Mouse (Mus musculus): ENCODE results near the gene Cntnap1. TPM values are rescaled to one million over a fixed set of nuclear protein-coding genes. Genes with fewer than 3 reads are reported as not detected.
A peak's percentile ranks its signal among the peaks of the same experiment; 100 is the strongest.

Gene Cntnap1
- polyA plus RNA-seq, 1 experiment from 2014 or later: 0.36 TPM

DNA sequence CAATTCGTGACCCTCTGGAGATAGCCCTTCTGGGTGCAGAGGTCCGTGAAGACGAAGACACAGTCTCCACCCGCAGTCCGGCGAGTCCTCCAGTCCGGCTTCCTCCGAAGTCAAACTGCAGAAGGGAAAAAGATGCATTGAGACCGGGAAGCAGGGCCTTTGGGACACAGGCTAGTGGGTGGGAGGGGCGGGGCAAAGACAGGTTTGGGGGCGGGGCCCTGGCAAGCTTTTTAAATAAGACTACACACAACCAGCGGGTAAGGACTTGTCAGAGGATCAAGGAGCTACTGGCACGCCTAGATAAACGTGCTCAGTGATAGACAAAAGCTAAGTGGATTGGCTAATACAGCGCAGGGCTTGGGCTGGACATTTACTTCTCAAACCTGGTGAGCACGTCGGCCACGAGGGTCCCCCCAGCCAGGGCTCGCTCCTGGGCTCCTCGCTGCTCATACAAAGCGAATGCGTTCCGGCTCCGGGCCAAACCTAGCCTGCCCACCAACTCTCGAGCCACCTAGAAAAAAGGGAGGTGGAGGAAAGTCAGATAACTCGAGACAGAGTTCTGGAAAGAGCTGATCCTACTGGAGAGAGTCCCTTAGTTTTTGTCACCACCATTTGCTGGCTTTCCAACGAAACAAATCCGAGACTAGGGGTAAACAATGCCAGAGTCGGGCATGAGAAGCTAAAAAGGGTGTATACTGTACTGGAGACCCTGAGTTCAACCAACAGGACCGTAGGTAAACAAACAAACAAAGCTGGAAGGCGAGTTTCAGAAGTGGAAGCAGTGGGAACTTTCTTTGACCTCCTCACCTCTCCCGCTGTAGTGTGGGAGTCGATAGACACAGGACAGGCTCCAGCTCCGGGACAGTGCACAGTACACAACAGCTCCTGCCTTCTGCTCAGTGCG lies 5.4 kb upstream of the Cntnap1 start:
- WGBS: 12% methylated on average over 35 of the region's 35 CpGs
- Histone ChIP-seq H3K27ac (no peak overlapping the region), H3K4me3 (peak overlapping the region; percentile 30), H3K9me3 (replicated peaks) (no peaks in the 10 kb centered on the region), H3K9ac (0 out of 2 replicates have a peak overlapping the region, but pooled peaks have one; percentile 17), H3K27me3 (peaks cover 86% of the 10 kb centered on the region), H3K4me1 (peaks cover 25% of the 10 kb centered on the region), H3K36me3 (ENCODE audit: poor library complexity, severe bottlenecking) (peaks cover 38% of the 10 kb centered on the region), H3K4me2 (peak overlapping the region; percentile 54; the same call in 1 of the 2 replicates)
- ATAC-seq: no peak

DNA sequence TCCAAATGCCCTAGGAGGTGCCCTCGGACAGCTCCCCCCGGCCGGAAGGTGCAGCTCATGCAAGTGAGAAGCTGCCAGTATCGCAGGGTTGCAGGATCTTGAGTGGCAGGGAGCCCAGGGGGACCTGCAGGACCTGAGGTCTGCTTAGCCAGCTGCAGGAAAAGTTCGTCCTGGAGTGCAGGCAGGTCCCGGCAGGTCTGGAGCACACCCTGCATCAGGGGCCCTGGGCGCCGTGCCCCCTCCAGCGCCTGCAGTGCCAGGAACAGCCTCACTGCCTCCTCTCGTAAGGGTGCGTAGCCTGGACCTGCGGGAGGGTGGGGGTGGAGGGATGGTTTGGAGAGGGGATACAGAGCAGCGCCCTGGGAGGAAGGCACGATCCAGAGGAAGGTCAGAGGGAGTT lies 4.0 kb upstream of the Cntnap1 start:
- H3K36me3 ChIP-seq (ENCODE audit: poor library complexity, severe bottlenecking): peaks cover 36% of the 10 kb centered on the region
- peaks cover 94% of the 10 kb centered on the region for H3K27me3 ChIP-seq
- no peak for ATAC-seq
- H3K4me3 ChIP-seq: no peak overlapping the region
- H3K9ac ChIP-seq: no peak overlapping the region
- no peak overlapping the region for H3K4me2 ChIP-seq
- H3K4me1 ChIP-seq: peaks cover 33% of the 10 kb centered on the region
- H3K9me3 ChIP-seq (replicated peaks): no peaks in the 10 kb centered on the region
- H3K27ac ChIP-seq: no peak overlapping the region
- 37% methylated on average over 14 of the region's 14 CpGs for WGBS

DNA sequence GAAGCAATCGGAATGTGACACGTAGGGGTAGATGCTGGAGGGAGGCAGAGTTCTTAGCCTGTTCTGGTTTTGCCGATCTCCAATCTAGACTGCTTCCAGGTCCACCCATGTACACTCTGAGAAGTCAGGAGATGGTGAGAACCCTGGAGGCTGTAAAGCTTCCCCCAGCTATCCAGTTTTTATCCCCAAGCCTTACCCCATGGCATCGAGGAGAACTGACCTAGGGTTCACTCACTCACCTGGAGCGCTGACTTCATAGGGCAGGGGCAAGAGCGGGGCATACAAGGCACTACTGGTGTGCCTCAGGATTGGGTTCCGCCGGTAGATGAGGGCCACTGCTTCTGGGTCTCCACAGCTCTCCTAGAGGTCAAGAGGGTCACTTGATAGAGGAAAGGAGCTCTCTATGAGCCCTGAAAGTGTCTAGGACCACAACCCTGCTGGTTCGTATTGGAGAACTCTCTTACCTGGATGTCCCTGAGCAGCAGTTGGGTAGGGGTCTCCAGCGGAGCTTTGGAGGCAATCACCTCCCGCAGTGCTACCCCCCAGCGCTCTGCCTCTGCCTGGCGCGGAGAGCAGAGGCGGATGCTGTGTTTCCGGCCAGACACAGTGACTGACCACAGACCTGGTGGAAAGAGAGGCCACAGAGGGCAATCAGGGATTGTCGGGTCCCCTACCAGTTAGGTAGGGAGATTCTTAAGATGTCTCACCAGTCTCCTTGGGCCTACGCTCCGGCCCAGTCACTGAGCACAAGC lies 2.9 kb upstream of the Cntnap1 start:
- ATAC-seq: no peak
- Histone ChIP-seq H3K27ac (no peak overlapping the region), H3K9me3 (replicated peaks) (no peaks in the 10 kb centered on the region), H3K27me3 (peaks cover 84% of the 10 kb centered on the region), H3K36me3 (ENCODE audit: poor library complexity, severe bottlenecking) (peaks cover 26% of the 10 kb centered on the region), H3K4me1 (peaks cover 41% of the 10 kb centered on the region), H3K4me3 (no peak overlapping the region), H3K4me2 (no peak overlapping the region), H3K9ac (no peak overlapping the region)
- 40% methylated on average over 19 of the region's 19 CpGs for WGBS

DNA sequence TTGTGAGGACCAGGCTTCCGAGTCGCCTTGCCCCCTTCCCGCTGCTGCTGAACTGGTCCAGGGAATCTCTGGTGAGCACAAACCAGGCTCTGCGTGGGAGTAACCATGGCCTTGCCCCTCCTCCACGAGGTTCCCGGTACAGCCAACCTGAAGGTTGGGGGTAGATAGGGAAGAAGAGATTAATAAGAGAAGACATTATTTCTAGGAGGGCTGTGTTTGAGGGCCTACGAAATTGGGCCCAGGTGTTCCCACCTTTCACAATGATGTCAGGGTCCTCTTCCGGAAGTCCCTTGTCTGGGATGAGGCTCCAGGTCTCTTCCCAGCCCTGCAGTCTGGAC lies 2.4 kb upstream of the Cntnap1 start:
- H3K27ac ChIP-seq: no peak overlapping the region
- H3K4me2 ChIP-seq: no peak overlapping the region
- WGBS: 38% methylated on average over 8 of the region's 8 CpGs
- peaks cover 45% of the 10 kb centered on the region for H3K4me1 ChIP-seq
- H3K9me3 ChIP-seq (replicated peaks): no peaks in the 10 kb centered on the region
- no peak for ATAC-seq
- peaks cover 80% of the 10 kb centered on the region for H3K27me3 ChIP-seq
- H3K36me3 ChIP-seq (ENCODE audit: poor library complexity, severe bottlenecking): peaks cover 25% of the 10 kb centered on the region
- H3K4me3 ChIP-seq: no peak overlapping the region
- H3K9ac ChIP-seq: no peak overlapping the region

DNA sequence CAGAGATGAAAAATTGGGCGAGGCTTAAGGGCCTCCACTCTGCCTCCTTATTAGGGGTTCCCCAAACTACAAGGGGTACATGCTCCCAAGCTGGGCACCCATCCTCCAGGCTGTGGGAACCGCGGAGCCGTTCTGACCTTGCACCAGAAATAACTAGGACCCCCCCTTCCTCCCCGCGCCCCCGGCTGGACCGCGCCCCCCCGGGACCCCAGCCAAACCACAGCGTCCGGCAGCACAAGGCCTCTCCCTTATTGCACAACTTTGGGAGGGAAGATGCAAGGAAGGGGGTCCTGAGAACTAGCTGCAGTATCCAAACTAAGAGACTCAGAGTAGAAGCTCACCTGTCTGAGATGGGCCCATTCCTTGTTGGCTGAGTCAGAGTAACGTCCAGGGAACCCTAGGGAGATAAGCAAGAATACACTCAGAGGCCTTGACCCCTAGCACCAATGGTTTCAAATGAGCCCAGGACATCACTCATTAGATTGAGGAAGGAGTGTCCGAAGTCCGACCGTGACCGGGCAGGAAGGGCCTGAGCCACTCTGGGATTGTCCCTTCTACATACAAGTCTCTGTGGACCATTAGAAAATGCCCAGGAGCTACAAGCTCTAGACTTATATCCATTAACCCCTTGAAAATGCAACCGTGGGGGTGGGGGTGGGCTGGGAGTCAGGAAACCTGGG lies 1.9 kb upstream of the Cntnap1 start:
- 60% methylated on average over 18 of the region's 18 CpGs for WGBS
- Histone ChIP-seq H3K4me2 (no peak overlapping the region), H3K4me3 (no peak overlapping the region), H3K9me3 (replicated peaks) (no peaks in the 10 kb centered on the region), H3K4me1 (peaks cover 50% of the 10 kb centered on the region), H3K9ac (no peak overlapping the region), H3K27ac (no peak overlapping the region), H3K36me3 (ENCODE audit: poor library complexity, severe bottlenecking) (peaks cover 20% of the 10 kb centered on the region), H3K27me3 (peaks cover 80% of the 10 kb centered on the region)
- no peak for ATAC-seq

DNA sequence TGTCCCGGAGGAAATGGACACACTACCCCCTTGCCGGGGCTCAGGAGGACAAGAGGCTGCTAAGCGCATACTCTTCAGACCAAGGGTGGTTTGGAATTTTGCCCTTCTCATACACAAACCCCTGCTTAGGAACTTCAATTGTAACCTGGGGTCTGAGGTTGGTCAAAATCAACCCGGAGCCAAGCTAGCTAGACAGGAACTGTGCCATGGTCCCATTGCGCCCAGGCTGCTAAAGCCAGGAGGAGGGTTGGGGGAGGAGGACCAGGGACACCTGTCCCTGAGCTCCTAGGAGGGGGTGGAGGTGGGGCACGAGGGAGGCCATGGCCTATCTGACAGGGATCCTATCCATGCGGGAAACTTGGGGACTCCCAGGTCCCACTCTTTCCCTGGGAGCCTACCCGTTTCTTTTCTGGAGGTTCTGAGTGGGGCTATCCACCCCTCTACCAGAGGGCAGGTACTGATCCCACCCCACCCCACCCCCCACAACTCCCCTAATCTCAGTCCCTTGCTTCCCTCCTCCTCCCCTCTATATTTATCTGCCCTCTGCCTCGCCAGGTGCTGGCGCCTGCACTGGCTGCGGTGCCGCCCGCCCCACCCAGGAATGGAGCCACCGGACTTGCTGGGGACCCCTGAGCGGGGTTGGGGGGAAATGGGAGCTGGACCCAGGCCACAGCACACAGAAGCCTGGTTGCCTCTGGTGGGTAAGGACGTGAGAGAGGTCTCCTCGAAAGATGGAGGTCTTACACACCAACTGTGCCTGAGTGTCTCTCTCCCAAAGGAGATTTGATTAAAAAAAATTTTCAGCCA lies 819 bp upstream of the Cntnap1 start:
- 15% methylated on average over 16 of the region's 17 CpGs for WGBS
- Histone ChIP-seq H3K9ac (peak overlapping the region; percentile 77), H3K4me3 (peak overlapping the region; percentile 69), H3K36me3 (ENCODE audit: poor library complexity, severe bottlenecking) (peaks cover 17% of the 10 kb centered on the region), H3K4me2 (peak overlapping the region; percentile 83), H3K9me3 (replicated peaks) (no peaks in the 10 kb centered on the region), H3K4me1 (peaks cover 52% of the 10 kb centered on the region), H3K27ac (no peak overlapping the region), H3K27me3 (peaks cover 78% of the 10 kb centered on the region)
- no peak for ATAC-seq

DNA sequence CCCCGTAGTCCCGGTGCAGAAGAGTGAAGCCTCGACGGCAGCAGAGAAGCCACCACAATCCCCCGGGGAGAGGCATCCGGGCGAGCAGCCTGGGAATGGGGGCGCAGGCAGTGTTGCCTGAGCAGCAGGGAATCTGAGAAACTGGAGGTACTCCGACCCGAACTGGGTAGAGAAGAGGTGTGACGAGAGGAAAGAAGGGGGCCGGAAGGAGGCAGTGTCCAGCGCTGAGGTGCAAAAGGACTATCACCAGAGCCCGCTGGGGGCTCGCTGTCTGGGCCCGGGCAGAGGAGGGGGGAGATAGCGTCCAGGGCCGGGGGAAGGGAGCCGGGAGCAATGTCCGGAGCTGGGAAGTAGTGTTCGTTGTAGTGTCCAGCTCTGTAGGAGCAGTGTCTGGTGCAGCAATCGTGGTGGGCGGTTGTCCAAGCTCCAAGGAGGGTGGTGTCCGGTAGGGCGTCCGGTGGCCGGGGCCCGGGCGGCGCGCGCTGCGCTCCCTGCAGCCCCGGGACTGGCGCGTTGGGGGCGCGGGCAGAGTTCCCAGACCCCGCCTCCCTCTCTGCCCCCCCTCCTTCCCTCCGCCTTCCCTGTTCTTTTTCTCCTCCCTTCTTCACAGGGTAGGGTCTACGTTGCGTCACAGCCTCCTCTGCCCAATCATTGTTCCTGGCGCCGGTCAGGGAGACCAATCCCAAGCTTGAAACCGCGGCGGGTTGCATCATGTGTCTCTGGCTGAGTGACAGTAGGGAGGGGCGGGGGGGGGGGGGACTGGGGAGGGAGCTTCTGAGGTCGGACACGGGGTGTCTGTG lies 688 bp downstream of the Cntnap1 start, which contains the start of gene Plekhh3:
Gene Plekhh3 (minus strand): TSS at position 541 of the 800 bp plus-strand sequence.
- H3K9me3 ChIP-seq (replicated peaks): no peaks in the 10 kb centered on the region
- H3K4me3 ChIP-seq: peak within 1 kb of the TSS; percentile 69
- peaks cover 65% of the 10 kb centered on the region for H3K4me1 ChIP-seq
- peaks cover 16% of the 10 kb centered on the region for H3K36me3 ChIP-seq (ENCODE audit: poor library complexity, severe bottlenecking)
- peak within 1 kb of the TSS; percentile 60 for H3K27ac ChIP-seq
- H3K27me3 ChIP-seq: peaks cover 77% of the 10 kb centered on the region
- peak within 1 kb of the TSS; percentile 77 for H3K9ac ChIP-seq
- under 1% methylated on average over 36 of the region's 50 CpGs for WGBS
- ATAC-seq: peak; percentile 96
- H3K4me2 ChIP-seq: peak within 1 kb of the TSS; percentile 83

DNA sequence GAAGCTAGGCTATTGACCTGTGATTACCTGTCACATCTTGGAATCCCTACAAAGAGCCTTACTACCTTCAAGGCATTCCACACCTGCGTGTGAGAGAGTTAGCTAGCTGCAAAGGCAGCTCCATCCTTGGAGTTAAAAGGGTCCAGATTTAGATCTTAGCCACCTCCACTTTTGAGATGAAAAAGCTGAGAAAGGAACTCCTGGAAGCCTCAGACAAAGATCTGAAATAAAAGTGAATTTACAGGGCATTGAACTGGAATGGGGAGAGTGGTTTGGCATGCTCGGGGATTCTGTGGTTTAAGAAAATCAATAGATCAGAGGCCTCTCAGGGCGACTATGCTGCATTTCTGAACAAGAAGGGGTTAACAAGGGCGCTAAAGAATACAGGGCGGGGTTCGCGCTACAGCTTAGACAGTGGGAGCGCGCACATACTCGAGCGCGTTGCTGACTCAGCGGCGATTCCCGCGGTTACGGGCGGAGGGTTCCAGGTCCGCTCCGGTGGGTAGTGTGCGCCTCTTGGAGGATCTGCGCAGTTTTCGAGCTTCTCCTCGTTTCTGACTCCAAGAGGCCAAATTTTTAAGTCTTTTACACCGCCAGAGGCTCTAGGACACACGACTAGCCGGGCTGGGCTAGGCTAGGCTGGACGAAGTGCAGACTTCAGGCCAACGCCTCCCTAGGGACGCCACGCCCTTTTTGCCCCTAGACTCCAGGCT lies 1.6 kb downstream of the Cntnap1 start:
- Histone ChIP-seq H3K9ac (peak overlapping the region; percentile 63), H3K4me1 (peaks cover 74% of the 10 kb centered on the region), H3K27ac (peak overlapping the region; percentile 60), H3K4me3 (peak overlapping the region; percentile 52), H3K36me3 (ENCODE audit: poor library complexity, severe bottlenecking) (peaks cover 11% of the 10 kb centered on the region), H3K27me3 (peaks cover 77% of the 10 kb centered on the region), H3K9me3 (replicated peaks) (no peaks in the 10 kb centered on the region), H3K4me2 (peak overlapping the region; percentile 83)
- peak; percentile 66 for ATAC-seq
- WGBS: under 1% methylated on average over 31 of the region's 31 CpGs

DNA sequence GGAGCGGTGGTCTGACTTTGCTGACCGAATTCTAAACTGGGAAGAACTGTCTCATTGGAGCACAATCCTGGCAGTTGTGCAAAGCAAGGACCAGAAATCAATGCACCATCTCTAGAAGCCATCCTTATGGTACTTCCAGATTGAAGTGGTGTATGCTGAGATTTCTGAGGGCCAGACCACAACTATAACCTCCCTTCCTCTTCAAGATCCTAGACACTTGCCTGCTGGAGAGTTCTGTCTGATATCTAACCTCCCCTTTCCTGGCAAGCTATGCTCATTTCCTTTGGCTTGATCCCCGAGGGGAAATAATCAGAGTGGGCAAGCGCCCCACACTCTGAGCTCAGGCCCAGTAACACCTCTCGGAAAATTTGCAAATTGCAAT lies 2.1 kb downstream of the Cntnap1 start:
- peak overlapping the region; percentile 60 for H3K27ac ChIP-seq
- peaks cover 77% of the 10 kb centered on the region for H3K27me3 ChIP-seq
- H3K9ac ChIP-seq: peak overlapping the region; percentile 63
- 19% methylated on average over 5 of the region's 5 CpGs for WGBS
- H3K9me3 ChIP-seq (replicated peaks): no peaks in the 10 kb centered on the region
- H3K4me2 ChIP-seq: peak overlapping the region; percentile 83
- no peak for ATAC-seq
- peak overlapping the region; percentile 52 for H3K4me3 ChIP-seq
- peaks cover 5% of the 10 kb centered on the region for H3K36me3 ChIP-seq (ENCODE audit: poor library complexity, severe bottlenecking)
- peaks cover 79% of the 10 kb centered on the region for H3K4me1 ChIP-seq

DNA sequence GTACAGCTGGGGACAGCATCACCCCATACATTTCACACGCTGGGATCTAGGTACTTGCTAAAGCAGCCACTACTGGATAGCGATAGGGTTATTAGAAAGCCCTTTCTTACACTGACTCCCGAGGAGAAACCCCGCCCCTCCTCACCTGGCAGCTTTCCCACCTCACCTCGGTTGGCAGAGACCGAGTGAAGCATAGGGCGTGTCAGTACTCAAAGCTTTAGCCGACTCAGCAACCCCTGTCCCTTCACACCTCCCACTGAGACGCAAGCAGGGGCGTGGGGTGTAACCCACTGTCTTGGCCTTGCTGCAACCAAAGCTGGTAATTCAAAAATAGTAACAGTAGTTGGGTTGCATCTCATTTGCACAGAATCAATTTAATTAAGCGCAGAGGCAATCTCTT lies 2.8 kb downstream of the Cntnap1 start:
- WGBS: 6% methylated on average over 11 of the region's 11 CpGs
- Histone ChIP-seq H3K36me3 (ENCODE audit: poor library complexity, severe bottlenecking) (no peaks in the 10 kb centered on the region), H3K9me3 (replicated peaks) (no peaks in the 10 kb centered on the region), H3K27ac (no peak overlapping the region), H3K4me2 (peak overlapping the region; percentile 63), H3K4me1 (peaks cover 82% of the 10 kb centered on the region), H3K9ac (no peak overlapping the region), H3K4me3 (peak overlapping the region; percentile 30; the same call in 1 of the 2 replicates), H3K27me3 (peaks cover 77% of the 10 kb centered on the region)
- ATAC-seq: no peak
